Mouse (Mus musculus) spleen, adult 2 months (tissue): ENCODE results near the gene Zfp54.

Experiments
- CTCF ChIP-seq: fragments of 200-500 bp; IDR thresholded peaks from 2 replicates; pipeline ENCODE4 v1.5.1; 2011; ENCODE audit warnings: mild to moderate bottlenecking, inconsistent platforms; ENCODE audit not compliant: insufficient read depth, insufficient read length, insufficient replicate concordance; ENCODE audit errors: extremely low read depth
- POLR2A ChIP-seq: fragments of 200-500 bp; IDR thresholded peaks from 2 replicates; pipeline ENCODE4 v1.6.1; 2011; ENCODE audit warnings: low read depth, low read length, inconsistent platforms

DNA sequence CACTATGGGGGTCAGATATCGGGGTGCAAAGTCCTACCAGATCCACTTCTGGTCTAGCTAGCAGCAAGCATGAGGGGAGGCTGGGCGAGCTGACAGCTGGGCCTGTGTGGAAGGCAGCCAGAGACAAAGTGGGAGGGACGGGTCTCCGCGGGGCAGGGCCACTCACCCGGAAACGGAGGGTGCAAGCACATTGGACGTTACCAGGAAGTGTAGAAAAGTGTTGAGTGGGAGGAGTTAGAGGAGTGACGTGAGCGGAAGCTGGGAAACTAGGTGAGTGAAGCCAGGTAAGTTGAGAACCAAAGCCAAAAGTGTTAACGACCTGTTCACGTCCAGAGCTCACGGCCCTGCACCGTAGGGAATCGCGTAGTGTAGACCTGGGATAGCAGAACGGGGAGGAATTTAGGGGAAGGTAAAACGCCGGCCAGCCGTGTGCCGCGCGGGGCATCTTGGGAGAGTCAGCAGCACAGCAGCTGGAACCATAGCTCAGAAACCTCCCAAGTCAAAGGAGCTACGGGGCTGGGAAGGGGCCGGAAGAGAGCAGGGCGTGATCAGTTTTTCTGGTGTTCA lies 27.2 kb downstream of the Zfp54 start, which contains the start of gene Zfp51:
- TF ChIP-seq CTCF (no peak), POLR2A (peak; percentile 83)
